Mouse (Mus musculus): ENCODE data around the gene Ube2a.

DNA sequence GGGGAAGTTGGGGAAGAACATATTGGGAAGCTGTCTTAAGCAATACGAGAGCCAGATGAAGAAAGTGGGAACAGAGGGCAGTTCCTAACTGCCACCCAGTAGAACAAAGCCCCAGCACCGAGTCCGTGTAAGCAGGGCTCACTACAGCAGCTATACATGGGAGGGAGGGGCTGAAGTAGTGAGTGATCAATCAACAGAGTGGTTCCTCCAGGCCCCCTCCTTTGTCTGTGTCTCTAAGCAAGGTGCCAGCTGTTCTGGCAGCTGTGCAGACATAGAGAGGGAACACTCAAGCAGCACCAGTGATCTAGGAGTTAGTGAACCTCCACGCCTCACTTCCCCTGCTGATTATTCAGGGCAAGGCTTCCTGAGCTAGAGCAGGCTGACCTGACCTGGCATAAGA lies 56.0 kb downstream of the Ube2a start:
- no peak for TF ChIP-seq CTCF (IDR thresholded peaks at IDR 0.05; ENCODE audit: borderline replicate concordance, control insufficient read depth, extremely low read depth, insufficient read depth, low read length, poor library complexity)
- no peak for TF ChIP-seq POLR2A (IDR thresholded peaks at IDR 0.05; ENCODE audit: control insufficient read depth, extremely low read depth, insufficient read depth, low read length, poor library complexity)

Data from thymus, adult 2 months (tissue).